ENCODE assay signal across 15 mouse cellular contexts in genomic region chr1:58743252-58743651, GRCm38 (mm10). TPM values are rescaled to one million over a fixed set of nuclear protein-coding genes. Genes with fewer than 3 reads are reported as not detected.
DNase-seq lines count a peak whose midpoint lies in the region; ATAC-seq lines count a peak whose summit lies in the region.
"Had no signal": no experiment of that assay in that cellular context is flagged by ENCODE, and none has a peak within 500 bp of the region (broad histone marks: within the 10 kb centered on the region; RNA-seq: fewer than 3 reads in every experiment).

No protein-coding gene starts in this region.

- peaks cover 5% of the 10 kb centered on the region; the same call in 1 of the 2 replicates for H3K4me1 ChIP-seq in heart, embryonic 12.5 days (replicated peaks)
- H3K4me1 ChIP-seq in heart, embryonic 11.5 days (ENCODE audit: control insufficient read depth, insufficient read depth, low read length) = no peaks in the 10 kb centered on the region
- H3K4me1 ChIP-seq in brown adipose tissue, adult 24 weeks (ENCODE audit: control insufficient read depth, insufficient read depth, insufficient read length, low read length) = peaks cover 2% of the 10 kb centered on the region; the same call in 1 of the 2 replicates
- H3K4me1 ChIP-seq in liver, embryonic 16.5 days (ENCODE audit: control insufficient read depth, low read depth, low read length) = peaks cover 4% of the 10 kb centered on the region; the same call in 1 of the 2 replicates
- H3K4me1 ChIP-seq: limb, embryonic 12.5 days; midbrain, embryonic 15.5 days; stomach, embryonic 15.5 days had no signal

- no peaks in the 10 kb centered on the region for H3K9me3 ChIP-seq in heart, embryonic 12.5 days (replicated peaks)
- H3K9me3 ChIP-seq in heart, embryonic 11.5 days (replicated peaks; ENCODE audit: control insufficient read depth, low read length) = no peaks in the 10 kb centered on the region
- no peaks in the 10 kb centered on the region for H3K9me3 ChIP-seq in liver, embryonic 16.5 days (replicated peaks; ENCODE audit: control insufficient read depth, low read length)
- H3K9me3 ChIP-seq: limb, embryonic 12.5 days; midbrain, embryonic 15.5 days; stomach, embryonic 15.5 days had no signal

- H3K9ac ChIP-seq in heart, embryonic 12.5 days = no peak overlapping the region
- H3K9ac ChIP-seq in heart, embryonic 11.5 days (ENCODE audit: low read depth, low read length) = no peak overlapping the region
- H3K9ac ChIP-seq in liver, embryonic 16.5 days (ENCODE audit: low read depth, low read length) = no peak overlapping the region
- H3K9ac ChIP-seq: hindbrain, embryonic 14.5 days; limb, embryonic 12.5 days; midbrain, embryonic 15.5 days; stomach, embryonic 15.5 days had no signal

- H3K36me3 ChIP-seq in heart, embryonic 12.5 days = peaks cover 86% of the 10 kb centered on the region
- peaks cover 29% of the 10 kb centered on the region for H3K36me3 ChIP-seq in heart, embryonic 11.5 days (ENCODE audit: control insufficient read depth, insufficient read depth, low read length)
- peaks cover 29% of the 10 kb centered on the region for H3K36me3 ChIP-seq in liver, embryonic 16.5 days (ENCODE audit: control insufficient read depth, insufficient read depth)
- H3K36me3 ChIP-seq: midbrain, embryonic 15.5 days had no signal

- 0 out of 2 replicates have a peak, but pooled peaks have one; percentile 42 for ATAC-seq in heart, embryonic 12.5 days (ENCODE audit: insufficient number of reproducible peaks, low FRiP score)
- no peak for ATAC-seq in heart, embryonic 11.5 days (replicated peaks; ENCODE audit: insufficient number of reproducible peaks, low FRiP score, low TSS enrichment)
- peak; percentile 54 for ATAC-seq in liver, embryonic 16.5 days (ENCODE audit: low read depth)
- ATAC-seq: midbrain, embryonic 15.5 days had no signal

- no peaks in the 10 kb centered on the region for H3K27me3 ChIP-seq in heart, embryonic 12.5 days (replicated peaks)
- no peaks in the 10 kb centered on the region for H3K27me3 ChIP-seq in heart, embryonic 11.5 days (ENCODE audit: control insufficient read depth, insufficient read depth, low read length)
- H3K27me3 ChIP-seq in liver, embryonic 16.5 days (ENCODE audit: control insufficient read depth, insufficient read depth, low read depth, low read length) = no peaks in the 10 kb centered on the region
- H3K27me3 ChIP-seq: limb, embryonic 12.5 days; midbrain, embryonic 15.5 days; stomach, embryonic 15.5 days had no signal

- 60% methylated on average over 6 of the region's 6 CpGs for WGBS in heart, embryonic 12.5 days
- WGBS in heart, embryonic 11.5 days (ENCODE audit: insufficient replicate concordance) = 69% methylated on average over 6 of the region's 6 CpGs
- WGBS in liver, embryonic 16.5 days (ENCODE audit: insufficient replicate concordance) = 16% methylated on average over 6 of the region's 6 CpGs

- peak; percentile 91 for DNase-seq in 416B (ENCODE audit: low read depth)
- DNase-seq in adrenal gland, postnatal 10 days = no peak
- DNase-seq in cerebellum, postnatal 14 days = no peak
- DNase-seq in cerebellum, adult 18-20 months = no peak
- DNase-seq: B cell, adult 2 months; cerebellum, adult 11-12 months; kidney, postnatal 36 days had no signal

- no peak overlapping the region for H3K4me2 ChIP-seq in heart, embryonic 12.5 days
- no peak overlapping the region for H3K4me2 ChIP-seq in heart, embryonic 11.5 days
- H3K4me2 ChIP-seq in liver, embryonic 16.5 days (ENCODE audit: low read depth, low read length) = no peak overlapping the region
- H3K4me2 ChIP-seq: hindbrain, embryonic 14.5 days; limb, embryonic 12.5 days; midbrain, embryonic 15.5 days; stomach, embryonic 15.5 days had no signal

- no peak overlapping the region for H3K4me3 ChIP-seq in heart, embryonic 12.5 days
- no peak overlapping the region for H3K4me3 ChIP-seq in heart, embryonic 11.5 days (ENCODE audit: low read depth, low read length)
- no peak overlapping the region for H3K4me3 ChIP-seq in brown adipose tissue, adult 24 weeks (ENCODE audit: insufficient read depth, low read depth, low read length)
- H3K4me3 ChIP-seq in liver, embryonic 16.5 days (ENCODE audit: low read depth, low read length) = no peak overlapping the region
- H3K4me3 ChIP-seq: limb, embryonic 12.5 days; midbrain, embryonic 15.5 days; stomach, embryonic 15.5 days had no signal

- 0 out of 2 replicates have a peak overlapping the region, but pooled peaks have one; percentile 5 for H3K27ac ChIP-seq in heart, embryonic 12.5 days (ENCODE audit: poor library complexity, severe bottlenecking)
- H3K27ac ChIP-seq in heart, embryonic 11.5 days (ENCODE audit: low read depth, low read length) = no peak overlapping the region
- peak overlapping the region; percentile 66 for H3K27ac ChIP-seq in brown adipose tissue, adult 24 weeks (replicated peaks; ENCODE audit: low read depth, low read length)
- peak overlapping the region; percentile 8; the same call in 1 of the 2 replicates for H3K27ac ChIP-seq in liver, embryonic 16.5 days (ENCODE audit: low read length)
- H3K27ac ChIP-seq: hindbrain, embryonic 14.5 days; limb, embryonic 12.5 days; midbrain, embryonic 15.5 days; stomach, embryonic 15.5 days had no signal

RNA-seq across cellular contexts. Expression of gene Cflar, which starts 31.9 kb away (rescaled TPM):
- polyA plus RNA-seq in heart, embryonic 12.5 days (2016; fragmentation: Nextera tagmentation; extraction: Ambion mirVana) = 35.6 and 35.9 TPM in 2 replicates
- polyA plus RNA-seq in heart, embryonic 11.5 days (2014; fragmentation: Nextera tagmentation; extraction: Ambion mirVana) = 26.7 and 32.6 TPM in 2 replicates
- 43.9 and 53.5 TPM in 2 replicates for polyA plus RNA-seq in brown adipose tissue, adult 24 weeks (2012; ENCODE audit: insufficient read depth, insufficient read length, missing spikeins)
- 18.3 and 19.1 TPM in 2 replicates for polyA plus RNA-seq in liver, embryonic 16.5 days (2015; fragmentation: Nextera tagmentation; extraction: Ambion mirVana)
- total RNA-seq in adrenal gland, postnatal 10 days (2021) = 100 to 1,000 TPM; 101 to 102 TPM

RNA-seq across cellular contexts. Expression of gene Als2cr12, which starts 47.5 kb away (rescaled TPM):
- not detected in 2 replicates for polyA plus RNA-seq in heart, embryonic 12.5 days (2016; fragmentation: Nextera tagmentation; extraction: Ambion mirVana)
- not detected in 2 replicates for polyA plus RNA-seq in heart, embryonic 11.5 days (2014; fragmentation: Nextera tagmentation; extraction: Ambion mirVana)
- polyA plus RNA-seq in brown adipose tissue, adult 24 weeks (2012; ENCODE audit: insufficient read depth, insufficient read length, missing spikeins) = 8.6 and 11.0 TPM in 2 replicates
- not detected in 2 replicates for polyA plus RNA-seq in liver, embryonic 16.5 days (2015; fragmentation: Nextera tagmentation; extraction: Ambion mirVana)
- 1 to 10 TPM; 4.8 to 6.2 TPM for total RNA-seq in adrenal gland, postnatal 10 days (2021)
- polyA plus RNA-seq: hindbrain, embryonic 14.5 days; limb, embryonic 12.5 days; midbrain, embryonic 15.5 days had no signal

RNA-seq across cellular contexts. Expression of gene Casp8, which starts 51.9 kb away (rescaled TPM):
- 20.3 and 22.2 TPM in 2 replicates for polyA plus RNA-seq in heart, embryonic 12.5 days (2016; fragmentation: Nextera tagmentation; extraction: Ambion mirVana)
- 23.8 and 25.8 TPM in 2 replicates for polyA plus RNA-seq in heart, embryonic 11.5 days (2014; fragmentation: Nextera tagmentation; extraction: Ambion mirVana)
- polyA plus RNA-seq in brown adipose tissue, adult 24 weeks (2012; ENCODE audit: insufficient read depth, insufficient read length, missing spikeins) = 9.9 and 15.4 TPM in 2 replicates
- polyA plus RNA-seq in liver, embryonic 16.5 days (2015; fragmentation: Nextera tagmentation; extraction: Ambion mirVana) = 13.9 and 15.6 TPM in 2 replicates
- 10 to 100 TPM; 25.9 to 26.3 TPM for total RNA-seq in adrenal gland, postnatal 10 days (2021)
